Mouse (Mus musculus): ENCODE results near the gene Gpr162. TPM values are rescaled to one million over a fixed set of nuclear protein-coding genes. Genes with fewer than 3 reads are reported as not detected.

Gene Gpr162
- polyA plus RNA-seq, 1 experiment from 2014 or later, result 0.80 TPM

DNA sequence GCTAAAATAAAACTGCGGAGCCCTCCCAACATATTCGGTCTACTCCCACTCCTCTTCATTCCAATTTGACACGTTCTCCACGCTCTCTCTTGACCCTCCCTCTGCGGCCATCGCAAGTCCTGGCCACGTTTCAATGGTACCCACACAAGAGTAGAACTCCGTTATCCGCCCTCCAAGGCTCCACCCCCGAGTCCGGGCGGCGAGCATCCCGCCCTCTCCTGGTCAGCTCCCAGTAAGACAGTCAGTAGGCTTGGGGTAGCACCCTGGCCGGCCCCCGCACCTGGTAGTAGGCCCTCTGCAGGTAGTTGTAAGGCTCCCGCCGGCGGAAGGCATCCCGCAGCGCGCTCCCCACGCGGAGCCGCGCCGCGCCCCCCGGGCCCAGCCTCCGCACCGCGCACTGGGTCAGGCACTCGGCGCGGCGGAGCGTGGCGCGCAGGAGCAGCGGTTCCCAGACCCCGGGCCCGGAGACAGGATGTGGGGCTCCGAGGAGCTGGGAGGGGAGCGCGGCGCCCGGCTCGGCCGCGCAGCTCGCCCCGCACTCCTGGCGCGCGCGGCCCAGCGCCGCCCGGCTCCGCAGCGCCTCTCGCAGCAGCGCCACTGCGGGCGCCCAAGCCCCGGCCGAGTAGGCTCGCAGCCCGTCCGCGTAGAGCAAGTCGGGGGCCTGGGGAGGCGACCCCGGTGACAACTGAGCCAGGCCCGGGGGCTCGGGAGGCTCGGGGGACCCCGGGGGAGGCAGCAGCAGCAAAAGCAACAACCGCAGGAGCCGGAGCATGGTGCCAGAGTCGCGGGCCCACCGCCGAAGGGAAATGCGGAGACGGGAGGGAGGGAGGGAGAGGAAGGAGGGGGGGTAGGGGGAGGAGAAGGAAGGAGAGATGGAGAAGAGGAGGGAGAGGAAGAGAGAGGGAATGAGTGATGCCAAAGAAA lies 6.6 kb downstream of the Gpr162 start, which contains the start of gene P3h3:
P3h3 (minus strand) TSS at position 837 of the 924 bp plus-strand sequence.
- Histone ChIP-seq H3K36me3 (ENCODE audit: control insufficient read depth, insufficient read depth, low read length) (no peaks in the 10 kb centered on the region), H3K27me3 (ENCODE audit: control insufficient read depth, insufficient read depth, low read length) (peaks cover 27% of the 10 kb centered on the region), H3K27ac (ENCODE audit: low read depth, low read length) (peak within 1 kb of the TSS; percentile 85), H3K4me3 (ENCODE audit: low read depth, low read length) (peak within 1 kb of the TSS; percentile 77), H3K9me3 (replicated peaks; ENCODE audit: control insufficient read depth, low read length) (no peaks in the 10 kb centered on the region), H3K9ac (ENCODE audit: low read depth, low read length) (peak within 1 kb of the TSS; percentile 94), H3K4me2 (peak within 1 kb of the TSS; percentile 92), H3K4me1 (ENCODE audit: control insufficient read depth, insufficient read depth, low read length) (peaks cover 18% of the 10 kb centered on the region)
- peak; percentile 76 for ATAC-seq (replicated peaks; ENCODE audit: insufficient number of reproducible peaks, low FRiP score, low TSS enrichment)
- under 1% methylated on average over 69 of the region's 86 CpGs for WGBS (ENCODE audit: insufficient replicate concordance)

DNA sequence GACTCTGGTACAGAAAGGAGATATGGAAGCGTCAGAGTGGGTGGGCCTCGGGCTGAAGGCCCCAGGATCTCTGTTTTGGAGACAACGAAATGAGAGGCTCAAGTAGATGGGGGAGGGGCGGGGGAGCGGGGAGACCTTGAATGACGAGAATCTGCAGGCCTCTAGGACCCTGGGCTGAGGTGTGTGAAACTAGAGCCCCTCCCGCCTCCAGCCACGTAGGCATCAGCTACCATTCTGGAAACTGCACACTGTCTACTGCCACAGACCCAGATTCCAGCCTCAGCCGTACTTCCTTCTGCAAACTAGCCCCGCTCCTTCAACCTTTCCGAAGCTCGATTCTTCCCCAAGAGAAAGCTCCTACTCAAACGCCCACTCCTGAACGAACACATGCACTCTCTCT lies 7.5 kb downstream of the Gpr162 start:
- peaks cover 18% of the 10 kb centered on the region for H3K4me1 ChIP-seq (ENCODE audit: control insufficient read depth, insufficient read depth, low read length)
- H3K27ac ChIP-seq (ENCODE audit: low read depth, low read length), result peak overlapping the region; percentile 85; the same call in 1 of the 2 replicates
- H3K4me3 ChIP-seq (ENCODE audit: low read depth, low read length), result peak overlapping the region; percentile 77
- H3K9ac ChIP-seq (ENCODE audit: low read depth, low read length), result peak overlapping the region; percentile 94
- peaks cover 26% of the 10 kb centered on the region for H3K27me3 ChIP-seq (ENCODE audit: control insufficient read depth, insufficient read depth, low read length)
- peak overlapping the region; percentile 92 for H3K4me2 ChIP-seq
- ATAC-seq (replicated peaks; ENCODE audit: insufficient number of reproducible peaks, low FRiP score, low TSS enrichment), result no peak; the same call in 1 of the 2 replicates
- no peaks in the 10 kb centered on the region for H3K36me3 ChIP-seq (ENCODE audit: control insufficient read depth, insufficient read depth, low read length)
- no peaks in the 10 kb centered on the region for H3K9me3 ChIP-seq (replicated peaks; ENCODE audit: control insufficient read depth, low read length)
- 6% methylated on average over 14 of the region's 14 CpGs for WGBS (ENCODE audit: insufficient replicate concordance)

DNA sequence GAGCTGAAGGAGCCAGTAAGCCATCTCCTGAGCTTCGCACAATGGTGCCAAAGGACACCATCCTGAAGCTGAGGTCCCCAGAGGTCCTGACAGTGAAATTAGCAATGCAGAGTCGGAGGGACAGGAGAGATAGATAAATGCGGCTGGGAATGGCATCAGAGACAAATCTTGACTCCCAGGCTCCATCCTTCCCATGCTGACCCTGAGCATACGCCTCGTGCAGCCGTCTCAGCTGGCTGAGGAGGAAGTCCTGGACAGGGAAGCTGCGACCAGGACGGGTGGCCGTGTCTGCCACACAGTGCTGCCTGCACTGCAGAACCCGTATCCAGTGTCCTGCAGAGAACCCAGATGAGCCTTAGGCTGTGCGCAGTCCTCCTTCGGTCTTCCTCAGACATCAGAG lies 9.1 kb downstream of the Gpr162 start:
- no peak overlapping the region for H3K4me3 ChIP-seq (ENCODE audit: low read depth, low read length)
- H3K27ac ChIP-seq (ENCODE audit: low read depth, low read length), result no peak overlapping the region
- no peaks in the 10 kb centered on the region for H3K9me3 ChIP-seq (replicated peaks; ENCODE audit: control insufficient read depth, low read length)
- H3K9ac ChIP-seq (ENCODE audit: low read depth, low read length), result no peak overlapping the region
- 53% methylated on average over 12 of the region's 12 CpGs for WGBS (ENCODE audit: insufficient replicate concordance)
- peaks cover 19% of the 10 kb centered on the region for H3K27me3 ChIP-seq (ENCODE audit: control insufficient read depth, insufficient read depth, low read length)
- H3K4me2 ChIP-seq, result no peak overlapping the region
- no peak for ATAC-seq (replicated peaks; ENCODE audit: insufficient number of reproducible peaks, low FRiP score, low TSS enrichment)
- H3K36me3 ChIP-seq (ENCODE audit: control insufficient read depth, insufficient read depth, low read length), result no peaks in the 10 kb centered on the region
- peaks cover 10% of the 10 kb centered on the region for H3K4me1 ChIP-seq (ENCODE audit: control insufficient read depth, insufficient read depth, low read length)

DNA sequence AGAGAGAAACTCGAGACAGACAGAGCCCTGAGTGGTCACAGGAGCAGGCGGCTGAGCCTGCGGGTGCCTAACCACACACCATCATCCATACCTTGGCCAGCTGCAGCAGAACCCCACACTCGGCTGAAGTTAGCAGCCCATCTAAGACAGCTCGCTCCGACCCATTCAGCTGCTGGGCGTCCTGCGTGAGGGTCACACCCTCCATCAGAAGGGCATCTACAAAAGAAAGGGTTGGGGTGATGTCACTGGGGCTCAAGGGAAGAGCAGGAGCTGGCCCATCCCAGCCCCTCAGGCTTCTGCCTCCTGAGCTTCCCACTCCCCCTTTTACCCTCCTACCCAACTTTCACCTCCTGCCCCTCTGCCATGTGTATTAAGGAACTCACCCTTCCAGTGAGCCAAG lies 13.2 kb downstream of the Gpr162 start:
- Histone ChIP-seq H3K4me2 (no peak overlapping the region), H3K4me1 (ENCODE audit: control insufficient read depth, insufficient read depth, low read length) (no peaks in the 10 kb centered on the region), H3K9ac (ENCODE audit: low read depth, low read length) (no peak overlapping the region), H3K27me3 (ENCODE audit: control insufficient read depth, insufficient read depth, low read length) (no peaks in the 10 kb centered on the region), H3K9me3 (replicated peaks; ENCODE audit: control insufficient read depth, low read length) (no peaks in the 10 kb centered on the region), H3K36me3 (ENCODE audit: control insufficient read depth, insufficient read depth, low read length) (no peaks in the 10 kb centered on the region), H3K27ac (ENCODE audit: low read depth, low read length) (no peak overlapping the region), H3K4me3 (ENCODE audit: low read depth, low read length) (no peak overlapping the region)
- 39% methylated on average over 8 of the region's 8 CpGs for WGBS (ENCODE audit: insufficient replicate concordance)
- ATAC-seq (replicated peaks; ENCODE audit: insufficient number of reproducible peaks, low FRiP score, low TSS enrichment), result no peak

DNA sequence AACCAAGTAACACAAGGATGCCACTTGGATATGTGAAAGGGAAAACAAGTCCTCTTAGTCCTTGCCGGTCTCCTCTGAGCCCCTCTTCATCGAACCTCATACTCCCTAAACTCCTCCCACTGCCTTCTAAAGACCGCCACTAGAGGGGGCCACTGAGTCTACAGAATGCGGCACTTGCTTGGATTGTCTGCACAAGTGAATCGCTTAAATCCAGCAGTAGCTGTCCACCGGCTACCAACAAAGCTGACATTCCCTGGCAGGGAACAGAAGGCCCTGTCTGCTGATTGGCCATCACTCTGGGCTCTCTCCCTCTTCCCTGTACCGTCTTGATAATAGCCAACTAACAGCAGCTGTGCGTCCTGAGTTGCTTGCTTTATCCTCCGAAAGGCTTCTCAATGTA lies 16.5 kb downstream of the Gpr162 start:
- Histone ChIP-seq H3K27ac (ENCODE audit: low read depth, low read length) (no peak overlapping the region), H3K4me2 (no peak overlapping the region), H3K9me3 (replicated peaks; ENCODE audit: control insufficient read depth, low read length) (no peaks in the 10 kb centered on the region), H3K9ac (ENCODE audit: low read depth, low read length) (no peak overlapping the region), H3K27me3 (ENCODE audit: control insufficient read depth, insufficient read depth, low read length) (no peaks in the 10 kb centered on the region), H3K36me3 (ENCODE audit: control insufficient read depth, insufficient read depth, low read length) (no peaks in the 10 kb centered on the region), H3K4me3 (ENCODE audit: low read depth, low read length) (no peak overlapping the region), H3K4me1 (ENCODE audit: control insufficient read depth, insufficient read depth, low read length) (no peaks in the 10 kb centered on the region)
- WGBS (ENCODE audit: insufficient replicate concordance), result 13% methylated on average over 9 of the region's 9 CpGs
- 0 out of 2 replicates have a peak, but pooled peaks have one; percentile 43 for ATAC-seq (replicated peaks; ENCODE audit: insufficient number of reproducible peaks, low FRiP score, low TSS enrichment)

DNA sequence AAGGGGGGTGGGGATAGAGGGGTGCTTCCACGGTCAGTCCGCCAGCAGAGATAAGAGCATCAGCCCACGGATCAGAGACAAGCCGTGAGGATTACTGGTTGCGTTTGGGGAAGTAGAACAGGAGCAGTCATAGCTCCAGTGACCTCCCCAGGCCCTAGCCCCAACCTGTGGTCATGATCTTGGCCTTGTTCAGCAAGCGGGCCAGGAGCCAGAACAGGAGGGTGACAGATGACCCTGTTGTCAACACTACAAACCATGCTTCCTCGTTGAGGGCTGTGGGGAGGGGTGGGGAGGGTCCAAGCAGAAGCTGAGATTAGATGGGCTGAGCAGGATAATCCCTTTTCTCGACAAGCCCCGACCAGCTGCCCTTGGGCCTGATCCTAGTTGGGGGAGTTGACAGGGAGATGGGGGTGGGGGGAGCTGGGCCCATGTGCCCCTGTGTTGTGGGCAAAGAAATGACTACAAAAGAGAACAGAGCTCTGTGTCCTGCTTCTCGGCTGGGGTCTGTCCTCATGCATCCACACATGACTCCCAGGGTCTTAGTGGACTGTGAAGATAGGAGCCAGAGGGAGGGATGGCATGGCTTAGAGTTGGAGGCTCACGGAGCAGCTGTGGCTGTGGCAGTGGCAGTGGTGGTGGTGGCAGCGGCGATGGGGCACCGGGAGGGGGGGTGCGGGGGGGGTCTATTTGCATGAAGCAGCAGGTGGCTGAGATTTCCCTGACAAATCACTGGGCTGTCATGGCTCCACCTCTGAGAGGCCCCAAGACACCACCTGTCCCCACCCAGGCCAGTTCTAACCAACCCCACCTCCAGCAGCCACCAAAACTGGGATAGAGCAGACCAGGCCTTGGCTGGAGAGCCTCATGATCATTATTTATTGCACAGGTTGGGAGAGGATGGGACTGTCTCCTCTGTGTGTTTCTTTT lies 23.3 kb downstream of the Gpr162 start, which contains the start of gene Gnb3:
Gnb3 (minus strand) TSS at position 35 of the 927 bp plus-strand sequence.
- Histone ChIP-seq H3K27ac (ENCODE audit: low read depth, low read length) (peak within 1 kb of the TSS; percentile 54; the same call in 1 of the 2 replicates), H3K4me2 (peak within 1 kb of the TSS; percentile 54), H3K27me3 (ENCODE audit: control insufficient read depth, insufficient read depth, low read length) (no peaks in the 10 kb centered on the region), H3K9ac (ENCODE audit: low read depth, low read length) (peak within 1 kb of the TSS; percentile 52; the same call in 1 of the 2 replicates), H3K36me3 (ENCODE audit: control insufficient read depth, insufficient read depth, low read length) (no peaks in the 10 kb centered on the region), H3K4me3 (ENCODE audit: low read depth, low read length) (no peak within 1 kb of the TSS; the same call in 1 of the 2 replicates), H3K9me3 (replicated peaks; ENCODE audit: control insufficient read depth, low read length) (no peaks in the 10 kb centered on the region), H3K4me1 (ENCODE audit: control insufficient read depth, insufficient read depth, low read length) (peaks cover 21% of the 10 kb centered on the region)
- WGBS (ENCODE audit: insufficient replicate concordance), result 19% methylated on average over 15 of the region's 15 CpGs
- no peak for ATAC-seq (replicated peaks; ENCODE audit: insufficient number of reproducible peaks, low FRiP score, low TSS enrichment)

DNA sequence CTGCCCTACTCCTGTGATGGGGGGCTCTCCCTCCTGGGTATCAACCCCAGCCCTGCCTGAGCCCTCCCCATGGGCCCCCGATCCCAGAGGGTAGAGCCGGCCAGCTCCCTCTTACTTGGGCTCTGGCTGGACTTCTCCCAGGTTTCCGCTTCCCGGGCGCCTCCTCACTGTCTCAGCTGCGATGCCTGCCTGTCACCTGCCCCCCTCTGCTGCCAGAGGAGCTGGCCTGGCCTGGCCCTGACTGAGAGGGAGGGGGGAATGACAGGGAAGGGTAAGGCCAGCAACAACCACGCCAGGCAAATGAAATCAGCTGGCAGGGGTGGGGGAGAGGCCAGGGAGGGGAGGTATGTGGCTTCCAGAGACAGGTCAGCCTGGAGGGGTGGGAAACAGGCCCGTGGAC lies 24.0 kb downstream of the Gpr162 start:
- Histone ChIP-seq H3K27ac (ENCODE audit: low read depth, low read length) (peak overlapping the region; percentile 54; the same call in 1 of the 2 replicates), H3K9me3 (replicated peaks; ENCODE audit: control insufficient read depth, low read length) (no peaks in the 10 kb centered on the region), H3K4me2 (peak overlapping the region; percentile 54), H3K4me3 (ENCODE audit: low read depth, low read length) (no peak overlapping the region; the same call in 1 of the 2 replicates), H3K4me1 (ENCODE audit: control insufficient read depth, insufficient read depth, low read length) (peaks cover 21% of the 10 kb centered on the region), H3K36me3 (ENCODE audit: control insufficient read depth, insufficient read depth, low read length) (no peaks in the 10 kb centered on the region), H3K9ac (ENCODE audit: low read depth, low read length) (peak overlapping the region; percentile 52; the same call in 1 of the 2 replicates), H3K27me3 (ENCODE audit: control insufficient read depth, insufficient read depth, low read length) (no peaks in the 10 kb centered on the region)
- ATAC-seq (replicated peaks; ENCODE audit: insufficient number of reproducible peaks, low FRiP score, low TSS enrichment), result no peak
- 8% methylated on average over 8 of the region's 8 CpGs for WGBS (ENCODE audit: insufficient replicate concordance)

DNA sequence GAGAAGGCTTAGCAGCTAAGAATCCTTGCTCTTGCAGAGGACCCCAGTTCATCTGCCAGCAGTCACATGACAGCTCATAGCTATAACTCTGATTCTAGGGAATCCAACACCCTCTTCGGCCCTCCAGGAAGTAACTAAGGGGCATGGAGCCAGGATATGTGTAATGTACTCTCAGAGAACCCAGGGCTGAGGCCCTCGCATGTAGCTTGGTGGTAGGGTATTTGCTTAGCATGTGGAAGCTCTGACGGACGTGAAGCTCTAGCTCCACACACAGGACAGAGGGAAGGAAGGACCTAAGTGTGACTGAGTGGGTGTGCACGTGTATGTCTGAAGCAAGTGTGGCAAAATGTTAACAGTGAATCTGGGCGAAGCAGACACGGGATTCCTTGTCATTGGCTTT lies 27.4 kb downstream of the Gpr162 start:
- no peak for ATAC-seq (replicated peaks; ENCODE audit: insufficient number of reproducible peaks, low FRiP score, low TSS enrichment)
- Histone ChIP-seq H3K9ac (ENCODE audit: low read depth, low read length) (no peak overlapping the region), H3K27ac (ENCODE audit: low read depth, low read length) (no peak overlapping the region), H3K4me3 (ENCODE audit: low read depth, low read length) (no peak overlapping the region), H3K27me3 (ENCODE audit: control insufficient read depth, insufficient read depth, low read length) (no peaks in the 10 kb centered on the region), H3K9me3 (replicated peaks; ENCODE audit: control insufficient read depth, low read length) (no peaks in the 10 kb centered on the region), H3K4me2 (no peak overlapping the region), H3K4me1 (ENCODE audit: control insufficient read depth, insufficient read depth, low read length) (peaks cover 26% of the 10 kb centered on the region), H3K36me3 (ENCODE audit: control insufficient read depth, insufficient read depth, low read length) (peaks cover 6% of the 10 kb centered on the region; the same call in 1 of the 2 replicates)
- 75% methylated on average over 7 of the region's 7 CpGs for WGBS (ENCODE audit: insufficient replicate concordance)

Data from heart, embryonic 11.5 days (tissue).